8 mouse cellular contexts compared by ENCODE assay signal in genomic region chr2:102943983-102944382, GRCm38 (mm10). TPM values are rescaled to one million over a fixed set of nuclear protein-coding genes. Genes with fewer than 3 reads are reported as not detected.
DNase-seq lines count a peak whose midpoint lies in the region; ATAC-seq lines count a peak whose summit lies in the region.

No protein-coding gene starts in this region.

- H3K4me1 ChIP-seq in forebrain, embryonic 12.5 days, result peaks cover 11% of the 10 kb centered on the region
- H3K4me1 ChIP-seq in forebrain, embryonic 11.5 days (replicated peaks; ENCODE audit: control insufficient read depth, insufficient read depth, low read length), result no peaks in the 10 kb centered on the region

- no peaks in the 10 kb centered on the region for H3K36me3 ChIP-seq in forebrain, embryonic 12.5 days (replicated peaks)
- H3K36me3 ChIP-seq in forebrain, embryonic 11.5 days (ENCODE audit: control insufficient read depth, insufficient read depth, low read length), result no peaks in the 10 kb centered on the region

- no peak overlapping the region for H3K4me2 ChIP-seq in forebrain, embryonic 12.5 days
- H3K4me2 ChIP-seq in forebrain, embryonic 11.5 days (ENCODE audit: low read depth, low read length, severe bottlenecking), result no peak overlapping the region

- peak; percentile 51; the same call in 1 of the 2 replicates for ATAC-seq in forebrain, embryonic 12.5 days (ENCODE audit: low FRiP score)
- no peak for ATAC-seq in forebrain, embryonic 11.5 days (replicated peaks; ENCODE audit: low FRiP score)

- H3K9me3 ChIP-seq in forebrain, embryonic 12.5 days, result no peaks in the 10 kb centered on the region
- H3K9me3 ChIP-seq in forebrain, embryonic 11.5 days (ENCODE audit: control insufficient read depth, low read length), result no peaks in the 10 kb centered on the region

- no peak overlapping the region for H3K4me3 ChIP-seq in forebrain, embryonic 12.5 days (replicated peaks)
- no peak overlapping the region for H3K4me3 ChIP-seq in forebrain, embryonic 11.5 days (ENCODE audit: low read depth, low read length)

- no peak for DNase-seq in forebrain, embryonic 11.5 days (ENCODE audit: low spot score)
- DNase-seq in ZHBTc4 (ENCODE audit: low read depth, low spot score), result peak; percentile 7
- DNase-seq in frontal cortex, postnatal 36 days (ENCODE audit: low spot score in 2 of 2), result peak; percentile 27 to 60
- peak; percentile 84 for DNase-seq in layer of hippocampus, adult 9-11 months
- DNase-seq in mesoderm, embryonic 11.5 days (ENCODE audit: low read depth, low spot score), result peak; percentile 55
- DNase-seq in ovary, postnatal 10 days (ENCODE audit: low spot score), result no peak
- DNase-seq in ovary, adult 18-20 months (ENCODE audit: low spot score), result no peak

- H3K9ac ChIP-seq in forebrain, embryonic 12.5 days, result no peak overlapping the region
- H3K9ac ChIP-seq in forebrain, embryonic 11.5 days (ENCODE audit: low read length), result no peak overlapping the region

- H3K27me3 ChIP-seq in forebrain, embryonic 12.5 days, result no peaks in the 10 kb centered on the region
- no peaks in the 10 kb centered on the region for H3K27me3 ChIP-seq in forebrain, embryonic 11.5 days (ENCODE audit: control insufficient read depth, insufficient read depth, low read length)

- H3K27ac ChIP-seq in forebrain, embryonic 12.5 days, result no peak overlapping the region
- H3K27ac ChIP-seq in forebrain, embryonic 11.5 days (ENCODE audit: low read depth, low read length), result no peak overlapping the region

- 58% methylated on average over 6 of the region's 6 CpGs for WGBS in forebrain, embryonic 12.5 days
- 66% methylated on average over 6 of the region's 6 CpGs for WGBS in forebrain, embryonic 11.5 days

RNA-seq across cellular contexts. Expression of gene Cd44, which starts 42.5 kb away (rescaled TPM):
- 1.9 and 2.3 TPM in 2 replicates for polyA plus RNA-seq in forebrain, embryonic 12.5 days (2016; fragmentation: Nextera tagmentation; extraction: Ambion mirVana)
- polyA plus RNA-seq in forebrain, embryonic 11.5 days (2014; fragmentation: Nextera tagmentation; extraction: Ambion mirVana), result 2.0 and 2.4 TPM in 2 replicates

Comparison
In these comparisons a context has a peak if more than half of its experiments do, and no peak if none do; other contexts are left out.
1. DNase-seq: peak in ZHBTc4 (single experiment), frontal cortex, postnatal 36 days (2 of 2), layer of hippocampus, adult 9-11 months (single experiment) and mesoderm, embryonic 11.5 days (single experiment); none in forebrain, embryonic 11.5 days (single experiment), ovary, postnatal 10 days (single experiment) and ovary, adult 18-20 months (single experiment).